Mouse (Mus musculus) adrenal gland, postnatal 4 days (tissue): ENCODE measurements around the gene Prpf4. TPM values are rescaled to one million over a fixed set of nuclear protein-coding genes. Genes with fewer than 3 reads are reported as not detected.
A peak's percentile ranks its signal among the peaks of the same experiment; 100 is the strongest.

ENCODE experiments used
- DNase-seq, 2 experiments: peaks; one replicate each; pipeline ENCODE4 v3.0.0; 2021 to 2022; ENCODE audit warnings: low spot score in 2 of 2, mixed read lengths in 2 of 2
- long read RNA-seq, 2 experiments: library from polyadenylated mRNA; stranded (forward); transcript quantifications; one replicate each; pipeline ENCODE4 v2.0.0; 2021
- total RNA-seq, 2 experiments: library from RNA; stranded (reverse); gene quantifications; 2 replicates each; pipeline ENCODE4 v1.2.3; 2021

The Prpf4 gene
- 10 to 100 TPM; 26.0 to 27.6 TPM for total RNA-seq
- long read RNA-seq, experiment 1, full-length matches to known transcripts: 25 of 35 reads
- long read RNA-seq, experiment 1, partial matches to known transcripts: 5 of 35 reads
- long read RNA-seq, experiment 1, other reads (novel, unspliced or antisense): 5 of 35 reads
- long read RNA-seq, experiment 2, full-length matches to known transcripts: 58 of 80 reads
- long read RNA-seq, experiment 2, partial matches to known transcripts: 8 of 80 reads
- long read RNA-seq, experiment 2, other reads (novel, unspliced or antisense): 14 of 80 reads

DNA sequence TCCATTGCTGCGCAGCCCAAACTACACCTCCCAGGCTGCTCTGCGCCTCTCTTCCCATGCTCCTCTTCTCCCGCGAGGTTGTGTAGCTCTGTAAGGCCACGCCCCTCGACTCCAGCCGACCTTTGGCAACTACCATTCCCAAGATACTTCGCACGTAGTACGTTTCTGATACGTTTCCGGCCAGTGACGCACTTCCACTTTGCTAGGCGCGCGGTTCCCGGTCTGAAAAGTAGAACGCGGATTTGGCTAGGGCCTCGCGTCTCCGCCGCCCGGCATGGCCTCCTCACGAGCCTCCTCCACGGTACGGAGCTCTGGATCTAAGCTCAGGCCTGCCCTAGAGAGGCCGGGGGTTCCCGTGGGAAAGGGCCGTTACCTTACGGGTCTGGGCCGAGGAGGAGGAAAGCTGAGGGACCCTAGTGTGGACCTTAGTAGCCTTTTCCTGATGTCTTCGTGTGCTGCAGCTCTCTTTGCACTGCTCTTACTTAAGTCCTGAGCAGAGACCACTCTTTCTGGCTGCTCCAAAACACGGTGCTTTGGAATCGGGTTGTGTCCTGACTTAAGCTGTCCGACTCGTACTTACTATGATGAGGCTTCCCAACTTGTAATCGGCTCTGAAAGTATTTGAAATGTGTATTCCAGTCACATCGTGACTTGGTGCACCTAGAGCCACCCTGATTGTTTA, at the start of gene Prpf4, which contains the start of gene Cdc26:
Gene Prpf4 (plus strand): TSS at position 197 of the 682 bp plus-strand sequence.
Gene Cdc26 (minus strand): TSS at position 42 of the 682 bp plus-strand sequence.
- peak; percentile 77 to 92 for DNase-seq

DNA sequence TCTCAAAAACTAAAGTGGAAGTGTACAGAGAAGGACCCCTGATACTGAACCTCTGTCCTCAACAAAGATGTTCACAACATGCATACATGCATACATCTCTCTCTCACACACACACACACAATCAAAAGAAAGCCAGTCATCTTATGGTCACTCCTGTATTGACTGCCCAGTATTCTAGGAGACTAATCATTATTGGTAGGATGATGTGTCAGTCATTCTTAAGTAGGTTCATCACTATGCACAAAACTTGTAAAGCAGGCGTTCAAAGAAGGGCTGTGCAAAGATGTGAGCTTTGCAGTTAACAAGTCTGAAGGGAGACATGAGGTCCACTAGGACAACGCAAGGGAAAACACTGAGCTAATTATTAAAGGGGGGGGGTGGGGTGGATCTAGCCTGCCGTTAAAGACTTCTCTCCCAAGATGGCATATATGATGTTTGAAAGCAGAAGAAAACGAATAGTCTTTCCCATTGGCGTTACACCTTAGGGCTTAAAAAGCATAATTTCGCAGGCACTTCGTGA, 49.3 kb upstream of the Prpf4 start:
- no peak for DNase-seq

DNA sequence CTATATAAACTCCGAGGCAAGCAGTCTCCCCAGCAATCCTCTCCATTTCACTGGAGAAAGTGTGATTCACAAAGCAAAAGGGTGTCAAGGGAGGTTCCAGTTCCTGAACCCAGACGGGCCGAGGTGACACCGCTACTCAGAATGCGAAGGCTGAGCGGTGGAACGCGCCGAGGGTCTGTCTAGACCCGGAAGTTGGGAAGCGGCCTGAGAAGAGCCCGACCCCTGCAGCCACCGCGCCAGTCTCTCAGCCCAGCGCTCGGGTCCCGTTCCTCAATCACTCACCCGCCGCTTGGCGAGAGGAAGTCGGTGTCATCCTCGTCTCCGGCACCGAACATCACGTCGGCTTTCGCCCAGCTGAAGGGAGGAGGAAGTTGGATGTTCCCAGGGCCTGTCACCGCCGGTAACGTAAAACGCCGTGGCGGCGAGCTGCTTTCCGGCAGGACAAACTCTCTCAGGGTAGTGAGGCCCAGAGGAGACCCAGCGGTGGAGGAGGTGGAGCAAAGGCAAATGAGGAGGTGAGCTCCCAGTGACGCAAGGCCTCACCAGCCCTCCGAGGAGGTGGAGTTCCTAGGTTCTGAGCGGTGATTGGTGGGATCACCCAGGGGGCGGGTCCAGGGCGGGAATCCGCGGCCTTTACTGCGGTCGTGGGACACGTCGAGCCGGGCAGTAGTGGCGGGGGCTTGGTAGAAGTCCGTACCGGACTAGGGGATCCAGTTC, 48.4 kb upstream of the Prpf4 start, which contains the start of the genes Fkbp15 and Slc31a1:
Gene Fkbp15 (minus strand): TSS at position 461 of the 717 bp plus-strand sequence.
Gene Slc31a1 (plus strand): TSS at position 640 of the 717 bp plus-strand sequence.
- peak; percentile 72 to 92 for DNase-seq

DNA sequence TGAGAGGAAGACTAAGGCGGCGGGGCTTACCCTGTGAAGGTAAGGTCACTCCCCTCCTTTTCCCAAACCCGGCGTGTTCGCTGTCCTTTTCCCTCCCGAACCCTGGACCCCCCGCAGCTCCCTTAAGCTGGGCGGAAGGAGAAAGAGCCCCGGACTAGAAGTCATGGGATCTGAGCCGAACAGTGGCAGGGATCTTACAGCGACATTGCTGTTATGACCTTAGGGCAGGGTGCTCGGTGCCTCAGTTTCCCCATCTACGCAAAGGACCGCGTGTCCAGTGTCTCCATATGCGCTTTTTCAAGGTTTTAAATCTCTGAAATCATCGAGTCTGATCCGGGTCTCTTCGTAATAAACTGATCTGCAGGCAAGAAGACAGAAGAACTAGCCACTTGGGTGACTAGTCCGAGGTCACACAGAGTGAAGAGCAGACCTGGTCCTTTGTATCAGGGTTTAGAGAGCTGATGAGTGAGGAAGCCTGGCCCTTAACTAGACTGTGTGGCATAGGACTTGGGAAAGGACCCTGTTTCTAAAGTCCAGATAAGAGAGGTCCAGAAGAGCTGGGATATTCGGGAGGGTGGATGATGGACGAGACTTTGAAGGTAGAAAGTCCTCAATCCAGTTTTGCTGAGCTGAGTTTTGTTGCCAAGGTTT, 47.7 kb upstream of the Prpf4 start:
- no peak for DNase-seq

DNA sequence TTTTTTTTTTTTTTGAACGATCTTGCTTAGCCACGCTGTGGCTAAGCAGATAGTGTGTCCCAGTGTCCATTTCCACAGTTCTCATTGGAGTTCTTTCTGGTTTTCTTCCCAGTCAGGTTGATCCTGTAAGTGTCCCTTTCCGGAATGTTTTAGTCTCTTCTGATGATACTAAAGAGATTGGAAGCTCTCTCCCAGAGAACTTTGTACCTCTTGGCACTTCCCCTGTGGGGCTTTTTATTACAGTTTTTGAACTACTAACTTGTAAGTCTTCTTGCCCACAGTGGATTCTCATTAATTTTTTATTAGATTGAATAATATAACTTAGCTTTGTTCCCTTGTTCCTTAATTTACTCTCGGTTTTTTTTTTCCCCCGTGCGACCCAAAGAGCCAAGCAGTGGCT, 47.0 kb upstream of the Prpf4 start:
- DNase-seq: no peak

DNA sequence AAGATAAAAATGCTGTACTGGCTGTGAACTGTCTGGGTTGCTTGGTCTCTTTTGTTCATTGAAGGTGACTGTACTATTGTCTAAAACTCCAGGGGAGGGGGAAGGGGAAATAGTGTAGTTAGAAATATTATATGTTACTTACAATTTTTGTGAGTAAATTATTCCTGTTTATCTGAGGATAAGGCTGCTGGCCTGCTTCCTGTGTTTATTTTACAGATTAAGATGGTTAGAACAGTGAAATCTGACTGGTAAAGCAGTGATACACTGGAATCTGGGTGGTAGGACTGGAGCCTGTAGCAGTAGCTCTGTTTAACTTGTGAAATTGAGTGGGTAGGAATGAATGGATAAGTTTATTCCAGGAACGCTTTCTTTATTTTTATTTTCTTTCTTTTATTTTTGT, 46.6 kb upstream of the Prpf4 start:
- no peak for DNase-seq

DNA sequence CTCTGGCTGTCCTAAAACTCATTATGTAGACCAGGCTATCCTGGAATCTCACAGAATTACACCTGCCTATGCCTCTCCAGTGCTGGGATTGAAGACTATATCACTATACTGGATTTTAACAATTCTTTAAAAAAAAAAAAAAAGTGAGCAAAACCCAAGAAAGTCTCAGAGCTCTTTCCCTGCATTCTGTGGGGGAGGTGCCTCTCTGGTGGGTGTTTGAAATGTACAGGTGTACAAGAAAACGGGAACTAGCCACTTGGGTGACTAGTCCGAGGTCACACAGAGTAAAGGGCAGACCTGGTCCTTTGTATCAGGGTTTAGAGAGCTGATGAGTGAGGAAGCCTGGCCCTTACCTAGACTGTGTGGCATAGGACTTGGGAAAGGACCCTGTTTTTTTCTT, 46.2 kb upstream of the Prpf4 start:
- DNase-seq: no peak

DNA sequence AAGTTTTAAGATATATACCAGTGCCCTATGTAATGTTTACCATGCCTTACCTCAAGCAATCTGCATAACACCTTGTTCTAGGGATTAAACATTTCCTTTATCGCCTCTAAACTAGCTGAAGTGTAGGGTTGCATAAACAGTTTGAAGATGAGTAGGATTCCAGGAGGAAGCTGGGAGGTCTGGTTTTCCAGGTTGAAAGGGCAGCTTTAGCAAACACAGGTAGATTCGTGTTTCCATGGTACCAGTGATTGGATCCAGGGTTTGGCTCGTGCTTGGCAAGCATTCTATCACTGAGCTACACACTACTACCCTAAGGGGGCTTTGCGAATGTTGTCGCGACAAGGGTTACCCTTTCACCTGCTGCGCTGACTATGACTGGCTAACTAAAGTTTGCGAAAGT, 44.3 kb upstream of the Prpf4 start:
- no peak for DNase-seq

DNA sequence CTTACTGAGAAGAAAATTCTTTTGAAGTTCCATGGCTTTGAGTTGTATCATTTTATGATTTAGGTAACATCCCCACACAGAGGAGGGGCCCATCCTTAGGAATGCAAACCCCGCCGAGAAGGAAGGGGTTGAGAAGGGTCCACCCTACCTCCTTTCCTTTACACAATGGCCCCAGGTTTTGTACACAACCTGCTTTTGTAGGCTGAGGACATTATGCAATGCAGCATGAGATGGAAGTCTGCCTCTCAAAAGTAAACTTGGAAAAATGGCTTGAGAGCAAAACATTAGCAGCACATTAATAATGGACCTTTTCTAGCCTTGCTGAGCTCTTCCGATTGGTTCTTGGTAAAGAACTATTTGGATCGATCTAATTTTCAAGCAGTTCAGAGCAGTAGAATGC, 42.3 kb upstream of the Prpf4 start:
- no peak for DNase-seq

DNA sequence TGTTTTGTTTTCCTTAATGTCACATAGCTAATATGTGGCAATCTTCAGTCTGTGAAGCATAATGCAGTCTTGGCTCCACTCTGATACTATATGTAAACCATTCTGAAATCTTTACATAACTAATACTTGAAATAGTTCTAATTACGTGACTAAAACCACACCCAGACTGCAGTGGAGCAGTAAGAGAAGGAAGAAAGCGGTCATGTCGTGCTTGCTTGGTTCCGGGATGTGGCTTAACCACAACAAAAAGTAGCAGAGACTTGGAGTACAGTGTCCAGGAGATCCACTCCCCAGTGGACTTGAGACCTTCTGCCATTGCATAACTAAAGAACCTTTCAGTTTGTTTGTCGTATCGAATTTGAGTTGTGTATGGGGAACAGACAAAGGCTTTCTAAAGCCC, 41.0 kb upstream of the Prpf4 start:
- DNase-seq: no peak

DNA sequence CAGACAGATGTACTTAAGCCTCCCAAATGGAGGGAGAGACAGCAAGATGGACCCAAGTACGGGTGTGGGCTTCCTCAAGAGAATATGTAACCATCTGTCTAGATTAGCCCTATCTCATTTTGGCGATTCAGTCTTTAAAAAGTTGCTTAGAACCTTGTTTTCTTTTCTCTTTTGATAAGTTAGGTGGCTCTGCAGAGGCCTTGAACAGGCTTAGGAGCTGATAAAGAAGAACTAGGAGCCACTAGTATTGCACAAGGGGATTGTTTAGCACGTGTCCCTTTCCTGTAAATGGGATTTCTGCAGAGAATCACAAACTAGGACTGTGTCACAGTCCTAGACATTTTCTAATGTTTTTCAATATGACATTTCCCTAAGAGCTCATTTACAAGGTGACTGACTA, 39.5 kb upstream of the Prpf4 start:
- no peak for DNase-seq

DNA sequence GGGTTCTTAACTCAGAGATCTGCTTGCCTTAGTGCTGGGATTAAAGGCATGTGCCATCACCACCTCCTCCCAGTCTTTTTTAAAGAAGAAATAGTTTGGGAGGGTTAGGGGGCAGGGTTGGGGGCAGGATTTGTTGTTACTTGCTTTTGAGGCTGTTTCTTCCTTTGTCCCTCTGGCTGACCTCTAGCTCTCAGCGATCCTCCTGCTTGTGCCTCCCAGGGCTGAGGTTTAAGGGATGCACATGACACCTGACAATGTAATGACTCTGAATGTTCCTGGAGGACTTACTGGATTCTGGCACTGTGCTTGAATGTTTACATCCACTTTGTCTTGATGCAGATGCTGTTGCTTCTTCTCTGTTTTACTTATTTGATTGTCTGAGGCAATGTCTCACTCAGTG, 36.2 kb upstream of the Prpf4 start:
- no peak for DNase-seq

DNA sequence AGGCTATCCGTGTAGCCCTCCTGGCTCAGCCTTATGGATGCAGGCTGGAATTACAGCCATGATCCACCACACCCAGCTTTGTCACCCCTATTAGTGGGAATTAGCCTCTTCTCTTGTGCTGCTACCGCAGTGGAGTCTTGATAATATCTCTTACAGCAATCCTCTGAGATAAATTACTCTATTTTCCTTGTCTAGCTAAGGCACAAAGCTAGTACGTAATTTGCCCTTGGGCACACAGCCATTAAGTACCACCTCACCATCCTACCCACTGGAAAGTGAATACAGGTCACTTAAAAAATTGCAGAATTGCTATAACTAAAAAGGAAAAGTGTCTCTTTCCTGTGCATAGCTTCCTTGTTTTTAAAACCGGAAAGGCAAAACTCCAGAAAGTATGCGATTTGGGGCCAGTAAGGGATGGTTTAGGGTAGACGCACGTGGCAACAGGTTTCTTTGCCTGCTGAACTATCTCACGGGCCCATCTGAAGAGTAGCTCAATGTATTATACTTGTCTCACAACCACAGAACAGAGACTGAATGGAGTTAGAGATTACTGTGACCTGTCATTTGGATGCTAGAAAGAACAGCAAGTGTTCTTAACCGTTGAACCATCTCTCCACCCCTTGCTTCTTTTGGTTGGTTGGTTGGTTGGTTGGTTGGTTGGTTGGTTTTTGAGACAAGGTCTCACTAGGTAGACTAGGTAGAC, 35.6 kb upstream of the Prpf4 start:
- DNase-seq: no peak

DNA sequence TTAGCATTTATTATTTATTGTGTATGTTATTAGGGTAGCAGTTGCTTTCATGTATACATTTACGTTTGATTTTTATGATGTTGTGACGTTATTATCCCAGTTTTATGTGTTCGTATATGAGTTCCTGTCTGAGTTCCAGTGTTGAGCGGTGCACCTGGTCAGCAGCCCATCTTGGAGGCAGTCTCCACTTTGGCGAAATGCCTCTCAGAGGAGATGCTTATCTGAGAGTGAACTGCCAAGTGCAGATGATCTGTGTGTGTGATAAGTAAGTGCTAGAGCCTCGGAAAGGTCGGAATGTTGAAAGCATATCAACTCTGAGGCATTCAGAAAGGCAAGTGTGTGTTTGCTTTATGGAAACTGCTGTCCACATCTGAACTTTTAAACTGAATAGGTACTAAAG, 34.9 kb upstream of the Prpf4 start:
- DNase-seq: no peak

DNA sequence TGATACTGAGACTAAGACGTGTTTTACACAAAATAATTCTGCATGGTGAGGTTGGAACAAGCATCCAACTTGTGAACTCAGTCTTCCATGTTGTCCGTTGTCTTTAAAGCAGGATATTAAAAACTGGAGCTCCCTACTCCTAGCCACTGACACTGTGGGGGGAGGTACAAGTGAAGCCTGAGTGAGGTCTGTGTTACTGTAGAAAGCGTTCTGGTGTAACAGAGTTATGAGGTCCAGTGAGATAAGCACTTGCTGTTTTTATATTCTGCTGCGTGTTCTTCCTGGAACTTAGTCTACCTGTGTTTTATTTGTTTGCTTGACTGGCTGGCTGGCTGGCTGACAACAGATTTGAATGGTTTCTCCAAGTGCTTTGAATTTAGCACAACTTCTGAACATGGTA, 34.3 kb upstream of the Prpf4 start:
- no peak for DNase-seq

DNA sequence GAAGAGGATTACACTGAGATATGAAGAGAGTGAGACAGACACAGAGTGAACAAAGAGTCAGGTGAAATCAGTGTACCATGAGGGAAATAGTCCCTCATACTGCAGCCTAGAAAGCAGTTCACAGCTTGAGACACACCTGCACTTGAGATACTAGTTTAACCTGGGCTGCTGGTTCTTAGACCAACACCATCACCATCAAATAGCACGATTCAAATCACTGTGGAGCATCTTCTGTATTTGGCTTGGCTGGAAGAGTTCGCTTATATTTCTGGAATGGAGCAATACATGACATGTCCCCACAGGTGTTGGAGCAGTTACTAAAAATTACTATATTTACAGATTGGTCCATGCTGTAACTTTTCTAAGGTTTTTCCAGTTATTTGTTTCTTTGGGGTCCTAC, 32.5 kb upstream of the Prpf4 start:
- no peak for DNase-seq

DNA sequence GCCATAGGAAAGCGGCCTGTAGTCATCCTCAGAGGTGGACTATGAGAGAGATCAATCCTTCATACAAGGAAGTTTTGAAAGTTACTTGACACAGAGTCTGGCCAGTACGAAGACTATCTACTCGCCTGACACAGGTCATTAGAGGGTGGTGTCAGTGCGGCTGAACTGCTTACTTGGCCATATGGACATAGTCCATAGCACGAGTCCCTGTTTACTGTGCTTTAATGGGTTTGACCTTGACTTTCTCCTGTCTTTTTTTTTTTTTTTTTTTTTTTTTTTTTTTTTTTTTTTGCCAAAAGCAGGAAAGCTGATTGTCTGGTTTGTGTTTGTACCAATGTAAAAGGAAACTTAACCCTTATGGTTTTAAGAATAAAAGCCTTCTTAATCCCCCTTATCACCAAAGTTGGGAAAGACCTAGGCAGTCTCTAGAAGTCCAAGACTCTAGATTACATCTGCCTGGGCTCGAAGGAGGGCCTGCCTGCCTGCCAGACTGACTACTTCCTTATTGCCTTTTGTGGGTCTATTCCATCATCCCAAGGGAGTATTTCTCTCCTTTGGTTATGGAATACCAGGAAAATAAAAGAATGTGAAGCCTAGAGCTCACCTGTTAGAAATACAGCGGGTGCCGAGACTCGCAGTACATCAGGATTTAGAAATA, 28.7 kb upstream of the Prpf4 start:
- no peak for DNase-seq

DNA sequence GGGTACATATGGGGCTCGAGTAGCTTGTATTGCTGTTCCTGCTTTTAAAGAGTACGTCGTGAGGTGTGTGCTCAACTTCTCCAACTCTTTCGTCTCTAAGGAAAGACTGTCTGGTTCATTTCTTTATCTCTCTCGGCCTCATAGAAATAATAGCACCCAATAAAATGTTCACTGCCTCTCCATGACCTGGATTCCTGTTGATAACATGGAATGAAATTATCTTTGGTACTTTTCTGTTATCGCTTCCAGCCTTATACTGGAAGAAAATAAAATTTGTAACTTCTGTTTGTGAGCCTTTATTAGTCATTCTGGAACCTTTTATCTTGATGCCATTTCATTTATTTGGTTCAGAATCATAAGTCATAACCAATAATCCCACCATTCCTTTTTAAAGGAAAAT, 25.4 kb upstream of the Prpf4 start:
- no peak for DNase-seq

DNA sequence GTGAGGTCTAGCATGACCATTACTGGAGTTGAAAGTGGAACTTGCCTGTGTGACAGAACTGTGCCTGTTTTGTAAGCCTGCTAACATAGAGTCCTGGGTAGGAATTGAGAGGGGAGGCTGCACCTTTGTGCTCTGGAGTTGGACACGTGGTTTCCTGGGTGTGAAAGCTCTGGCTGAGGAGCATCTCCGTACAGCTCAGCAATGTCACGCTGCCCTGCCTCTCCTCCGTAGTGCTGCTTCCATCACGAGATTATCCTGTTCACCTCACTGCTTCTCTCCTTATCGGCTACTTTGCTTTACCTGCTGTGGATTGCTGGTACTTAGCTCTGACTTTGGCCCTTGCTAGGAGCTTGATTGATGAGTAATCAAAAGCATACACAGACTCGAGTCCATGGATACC, 24.8 kb upstream of the Prpf4 start:
- no peak for DNase-seq

DNA sequence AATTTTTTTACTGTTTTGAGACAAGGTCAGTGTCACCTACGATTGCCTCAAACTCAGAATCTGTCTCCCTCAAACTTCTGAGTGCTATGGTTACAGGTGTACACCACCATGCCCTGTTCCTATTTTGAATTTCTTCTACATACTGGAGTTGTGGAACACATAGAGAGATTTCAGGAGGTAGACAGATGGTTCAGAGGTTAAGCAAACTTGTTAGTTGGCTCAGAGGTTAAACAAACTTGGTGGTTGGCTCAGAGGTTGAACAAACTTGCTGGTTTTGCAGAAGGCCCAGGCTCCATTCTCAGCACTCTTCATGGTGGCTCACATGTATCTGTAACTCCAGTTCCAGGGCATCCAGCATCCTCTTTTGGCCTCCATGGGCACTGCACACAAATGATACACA, 24.4 kb upstream of the Prpf4 start:
- no peak for DNase-seq
